ENCODE assay signal across 25 mouse cellular contexts in genomic region chr15:99475814-99476213, GRCm38 (mm10). TPM values are rescaled to one million over a fixed set of nuclear protein-coding genes. Genes with fewer than 3 reads are reported as not detected.
DNase-seq lines count a peak whose midpoint lies in the region; TF ChIP-seq lines count a peak whose summit lies in the region.
"Had no signal": no experiment of that assay in that cellular context is flagged by ENCODE, and none has a peak within 500 bp of the region (broad histone marks: within the 10 kb centered on the region; RNA-seq: fewer than 3 reads in every experiment).

No protein-coding gene starts in this region.

- no peak for TF ChIP-seq EP300 in CH12.LX (IDR thresholded peaks at IDR 0.05; ENCODE audit: low read length)

- TF ChIP-seq POLR2A in CH12.LX (IDR thresholded peaks at IDR 0.05; ENCODE audit: low read depth, low read length): no peak

- H3K9ac ChIP-seq in CH12.LX (ENCODE audit: insufficient read depth, low read depth): no peak overlapping the region
- peak overlapping the region; percentile 28; the same call in 1 of the 2 replicates for H3K9ac ChIP-seq in ES-E14 (ENCODE audit: insufficient read depth, low read depth, low read length, poor library complexity, severe bottlenecking)
- H3K9ac ChIP-seq: embryonic facial prominence, embryonic 13.5 days; forebrain, embryonic 12.5 days; forebrain, postnatal 0 days; heart, embryonic 15.5 days; hindbrain, embryonic 13.5 days had no signal

- H3K4me3 ChIP-seq in layer of hippocampus, adult 2 months: no peak overlapping the region
- H3K4me3 ChIP-seq in CH12.LX (replicated peaks in 1 of 3; ENCODE audit: low read depth in 2 of 3, low read length in 2 of 3, poor library complexity in 1 of 3): no peak overlapping the region
- peak overlapping the region in 1 of 2 experiments; percentile 2; a peak in 1 of 4 replicates for H3K4me3 ChIP-seq in ES-E14 (ENCODE audit: insufficient read depth in 1 of 2, low read depth in 1 of 2, low read length in 2 of 2, poor library complexity in 1 of 2, severe bottlenecking in 1 of 2)
- H3K4me3 ChIP-seq: embryonic facial prominence, embryonic 13.5 days; forebrain, embryonic 12.5 days; heart, embryonic 15.5 days; hindbrain, embryonic 13.5 days had no signal

- H3K9me3 ChIP-seq in CH12.LX (replicated peaks; ENCODE audit: low read length) (peaks cover 11% of the 10 kb centered on the region), ES-E14 (ENCODE audit: control insufficient read depth, insufficient read depth, low read depth, low read length) (no peaks in the 10 kb centered on the region)
- H3K9me3 ChIP-seq: embryonic facial prominence, embryonic 13.5 days; forebrain, embryonic 12.5 days; heart, embryonic 15.5 days; hindbrain, embryonic 13.5 days had no signal

- peaks cover 0 to 6% of the 10 kb centered on the region in 2 experiments for H3K36me3 ChIP-seq in CH12.LX (replicated peaks in 1 of 2; ENCODE audit: control insufficient read depth in 1 of 2, insufficient read depth in 1 of 2, low read length in 1 of 2)
- H3K36me3 ChIP-seq in ES-E14 (ENCODE audit: control insufficient read depth, insufficient read depth, low read length, poor library complexity, severe bottlenecking): no peaks in the 10 kb centered on the region
- H3K36me3 ChIP-seq: heart, embryonic 15.5 days had no signal

- H3K4me1 ChIP-seq in CH12.LX (ENCODE audit: control insufficient read depth in 1 of 2, insufficient read depth in 2 of 2) (peaks cover 3 to 27% of the 10 kb centered on the region in 2 experiments; a peak in 3 of 4 replicates), ES-E14 (ENCODE audit: control insufficient read depth in 2 of 2, insufficient read depth in 2 of 2, low read length in 2 of 2, poor library complexity in 1 of 2) (peaks cover 3 to 8% of the 10 kb centered on the region in 2 experiments)

- TF ChIP-seq RAD21 in CH12.LX (IDR thresholded peaks at IDR 0.05; ENCODE audit: low read depth, low read length): no peak

- H3K27ac ChIP-seq in layer of hippocampus, adult 2 months: 0 out of 2 replicates have a peak overlapping the region, but pooled peaks have one; percentile 39
- H3K27ac ChIP-seq in CH12.LX (ENCODE audit: insufficient read depth, low read depth): no peak overlapping the region
- peak overlapping the region; percentile 17; the same call in 1 of the 2 replicates for H3K27ac ChIP-seq in ES-E14 (ENCODE audit: insufficient read depth, low read depth, low read length, poor library complexity, severe bottlenecking)
- H3K27ac ChIP-seq: forebrain, embryonic 12.5 days; gastrocnemius, adult 2 months; heart, embryonic 15.5 days; hindbrain, embryonic 13.5 days; hindbrain, postnatal 0 days had no signal

- no peak overlapping the region for H3K4me2 ChIP-seq in CH12.LX (ENCODE audit: insufficient read depth, low read depth, poor library complexity, severe bottlenecking)
- H3K4me2 ChIP-seq: forebrain, embryonic 12.5 days; heart, embryonic 15.5 days had no signal

- DNase-seq in layer of hippocampus, adult 2 months (ENCODE audit: low spot score in 2 of 2): no peak
- DNase-seq in layer of hippocampus, adult 8-10 months (ENCODE audit: low spot score in 2 of 2): no peak
- DNase-seq in CH12.LX (ENCODE audit: extremely low read depth) (peak; percentile 64), ES-E14 (ENCODE audit: low read depth, low spot score) (no peak)
- DNase-seq in induced T-regulatory cell, adult 2 months (ENCODE audit: low read depth): peak; percentile 29
- DNase-seq in frontal cortex, postnatal 36 days (ENCODE audit: low spot score in 2 of 2): no peak
- DNase-seq in gastrocnemius, postnatal 10 days: no peak
- no peak for DNase-seq in adrenal gland, postnatal 36 days
- DNase-seq: adrenal gland, adult 8-10 months; cerebellum, adult 11-12 months; cerebellum, adult 9-10 months; cerebellum, postnatal 25 days; forebrain, postnatal 0 days; gastrocnemius, adult 2 months; gastrocnemius, postnatal 36 days; heart, adult 11 months; heart, postnatal 14 days; kidney, adult 8-10 months had no signal

- H3K27me3 ChIP-seq in CH12.LX (replicated peaks): no peaks in the 10 kb centered on the region
- H3K27me3 ChIP-seq: embryonic facial prominence, embryonic 13.5 days; heart, embryonic 15.5 days; Patski had no signal

- H3K79me2 ChIP-seq in CH12.LX (replicated peaks; ENCODE audit: control insufficient read depth, extremely low read depth, insufficient read depth, poor library complexity, severe bottlenecking): 0 out of 2 replicates have a peak, but pooled peaks cover 2% of the 10 kb centered on the region

- in situ Hi-C loops in CH12.LX (cut with MboI; ENCODE audit: low pct_ligation_motif_present, low pct_unique_long_range_greater_than_20kb, low sequenced_read_pairs) (no loop called here), ES-E14 (cut with MboI; ENCODE audit: low sequenced_read_pairs in 2 of 2, unreplicated experiment in 2 of 2) (no loop called here)

- dilution Hi-C loops in CH12.LX (cut with MboI; ENCODE audit: extremely low pct_ligation_motif_present, extremely low pct_unique_long_range_greater_than_20kb, low sequenced_read_pairs): no loop called here

- TF ChIP-seq CTCF in layer of hippocampus, adult 2 months (conservative IDR thresholded peaks at IDR 0.05): no peak
- TF ChIP-seq CTCF in CH12.LX (conservative IDR thresholded peaks at IDR 0.05 in 1 of 2, IDR thresholded peaks at IDR 0.05 in 1 of 2; ENCODE audit: low read depth in 2 of 2, low read length in 2 of 2): no peak

TF ChIP-seq in CH12.LX, 34 proteins besides CTCF, POLR2A, EP300 and RAD21:
- TF ChIP-seq NRF1 (IDR thresholded peaks at IDR 0.05; ENCODE audit: low read depth, low read length): no peak
- TF ChIP-seq TBP (conservative IDR thresholded peaks at IDR 0.05; ENCODE audit: low read depth, low read length): no peak
- no peak for TF ChIP-seq SMC3 (IDR thresholded peaks at IDR 0.05; ENCODE audit: low read depth, low read length)
- TF ChIP-seq MEF2A (IDR thresholded peaks at IDR 0.05; ENCODE audit: borderline replicate concordance, low read depth, low read length): no peak
- peak; percentile 32; the same call in 1 of the 2 replicates for TF ChIP-seq MYC (IDR thresholded peaks at IDR 0.05; ENCODE audit: low read depth, low read length)
TF ChIP-seq in CH12.LX: peak in this region for 1.

TF ChIP-seq in ES-E14, 5 proteins besides CTCF, POLR2A, EP300 and RAD21:
- no peak for TF ChIP-seq MAFK (IDR thresholded peaks at IDR 0.05; ENCODE audit: insufficient read depth, low read depth, low read length)
- TF ChIP-seq ZNF384 (IDR thresholded peaks at IDR 0.05; ENCODE audit: low read depth, low read length): no peak
- no peak for TF ChIP-seq CHD2 (IDR thresholded peaks at IDR 0.05; ENCODE audit: low read depth, low read length)
- TF ChIP-seq ZC3H11A (IDR thresholded peaks at IDR 0.05; ENCODE audit: borderline replicate concordance, low read depth, low read length): no peak
- TF ChIP-seq HCFC1 (IDR thresholded peaks at IDR 0.05; ENCODE audit: borderline replicate concordance, insufficient read depth, low read length): no peak
TF ChIP-seq in ES-E14: peak in this region for 0.

RNA-seq across cellular contexts. Expression of gene Bcdin3d, which starts 1.3 kb away (rescaled TPM):
- 1 to 10 TPM; 4.0 to 5.5 TPM for total RNA-seq in layer of hippocampus, adult 2 months (2021)
- 1 to 10 TPM; 4.9 to 6.1 (median 5.3) TPM for total RNA-seq in layer of hippocampus, adult 8-10 months (2022)
- total RNA-seq in CH12.LX (2012; rRNA removed): 13.4 and 14.2 TPM in 2 replicates
- total RNA-seq in CH12.LX (2014; rRNA removed): 13.8 and 15.3 TPM in 2 replicates
- 13.8 and 16.1 TPM in 2 replicates for polyA plus RNA-seq in CH12.LX (2012; ENCODE audit: insufficient read length, low read depth)
- 36.1 and 47.5 TPM in 2 replicates for total RNA-seq in ES-E14 (2012; rRNA removed)
- 1 to 10 TPM; 5.3 TPM for total RNA-seq in gastrocnemius, postnatal 10 days (2021)
- total RNA-seq in adrenal gland, postnatal 36 days (2021): 1 to 10 TPM; 5.3 to 6.6 TPM

RNA-seq across cellular contexts. Expression of gene Nckap5l, which starts 18.3 kb away (rescaled TPM):
- total RNA-seq in layer of hippocampus, adult 2 months (2021): 10 to 100 TPM; 17.1 to 18.5 TPM
- 10 to 100 TPM; 15.5 to 24.3 (median 19.8) TPM for total RNA-seq in layer of hippocampus, adult 8-10 months (2022)
- total RNA-seq in CH12.LX (2012; rRNA removed) (0.88 and 0.89 TPM in 2 replicates), CH12.LX (2014; rRNA removed) (0.45 and 0.75 TPM in 2 replicates), ES-E14 (2012; rRNA removed) (5.9 and 6.3 TPM in 2 replicates)
- polyA plus RNA-seq in CH12.LX (2012; ENCODE audit: insufficient read length, low read depth): 6.6 and 6.8 TPM in 2 replicates
- total RNA-seq in gastrocnemius, postnatal 10 days (2021): 10 to 100 TPM; 12.3 to 21.0 TPM
- total RNA-seq in adrenal gland, postnatal 36 days (2021): 10 to 100 TPM; 30.4 to 36.0 TPM

RNA-seq across cellular contexts. Expression of gene Faim2, which starts 52.2 kb away (rescaled TPM):
- 100 to 1,000 TPM; 394 to 431 TPM for total RNA-seq in layer of hippocampus, adult 2 months (2021)
- total RNA-seq in layer of hippocampus, adult 8-10 months (2022): 100 to 1,000 TPM; 370 to 420 (median 399) TPM
- total RNA-seq in CH12.LX (2012; rRNA removed) (0.08 and 0.17 TPM in 2 replicates), CH12.LX (2014; rRNA removed) (not detected in 2 replicates), ES-E14 (2012; rRNA removed) (0.69 and 0.89 TPM in 2 replicates)
- 0.03 TPM in 1 of 2 replicates, not detected in the other for polyA plus RNA-seq in CH12.LX (2012; ENCODE audit: insufficient read length, low read depth)
- under 1 TPM; 0.43 to 0.59 TPM for total RNA-seq in gastrocnemius, postnatal 10 days (2021)
- 10 to 100 TPM; 17.8 to 23.5 TPM for total RNA-seq in adrenal gland, postnatal 36 days (2021)
- total RNA-seq: hematopoietic stem cell, adult 5-6 weeks had no signal

Comparison
In these comparisons a context has a peak if more than half of its experiments do, and no peak if none do; other contexts are left out.
1. DNase-seq: peak in CH12.LX (single experiment) and induced T-regulatory cell, adult 2 months (single experiment); none in layer of hippocampus, adult 2 months (0 of 2), layer of hippocampus, adult 8-10 months (0 of 2), ES-E14 (single experiment), frontal cortex, postnatal 36 days (0 of 2), gastrocnemius, postnatal 10 days (single experiment) and adrenal gland, postnatal 36 days (0 of 2).
2. RNA of gene Faim2, which starts 52.2 kb away (total RNA-seq): 394 to 431 TPM in layer of hippocampus, adult 2 months and 370 to 420 TPM in layer of hippocampus, adult 8-10 months; 17.8 to 23.5 TPM in adrenal gland, postnatal 36 days, 0.69 to 0.89 TPM in ES-E14, 0.43 to 0.59 TPM in gastrocnemius, postnatal 10 days and 0.08 to 0.17 TPM in CH12.LX; every median in the first group is over 10 times any median in the second.